Mouse (Mus musculus) lung, adult 18-20 months (tissue): ENCODE measurements around the gene Shf.
"Not testable (repeated sequence)": the region's sequence is repeated elsewhere in the genome, so short reads cannot be mapped to it uniquely, and the experiment has no call there.

Experiments
- DNase-seq, 2 experiments: peaks; one replicate each; pipeline ENCODE4 v3.0.0; 2022; ENCODE audit warnings: mixed read lengths in 2 of 2

Shf gene

GRCm38 (mm10) chr2:122347257-122347656 lies 21.7 kb downstream of the Shf start:
- no peak for DNase-seq

DNA sequence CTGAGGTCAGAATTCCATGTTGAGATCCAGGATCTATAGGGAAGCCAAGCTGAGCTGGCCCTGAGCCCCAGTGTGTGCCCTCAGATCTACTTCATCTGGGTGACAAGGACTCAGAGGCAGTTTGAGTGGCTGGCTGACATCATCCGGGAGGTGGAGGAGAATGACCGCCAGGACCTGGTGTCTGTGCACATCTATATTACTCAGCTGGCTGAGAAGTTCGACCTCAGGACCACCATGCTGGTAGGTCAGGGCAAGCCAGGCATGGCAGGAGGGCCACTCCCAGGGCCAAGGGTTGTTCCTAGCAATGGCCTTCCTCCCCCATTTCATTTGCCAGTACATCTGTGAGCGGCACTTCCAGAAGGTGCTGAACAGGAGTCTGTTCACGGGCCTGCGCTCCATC lies 22.8 kb downstream of the Shf start:
- DNase-seq, result not testable (repeated sequence)

- DNase-seq, result no peak
These were observed 23.7 kb downstream of the Shf start for GRCm38 (mm10) chr2:122345106-122345893.

DNA sequence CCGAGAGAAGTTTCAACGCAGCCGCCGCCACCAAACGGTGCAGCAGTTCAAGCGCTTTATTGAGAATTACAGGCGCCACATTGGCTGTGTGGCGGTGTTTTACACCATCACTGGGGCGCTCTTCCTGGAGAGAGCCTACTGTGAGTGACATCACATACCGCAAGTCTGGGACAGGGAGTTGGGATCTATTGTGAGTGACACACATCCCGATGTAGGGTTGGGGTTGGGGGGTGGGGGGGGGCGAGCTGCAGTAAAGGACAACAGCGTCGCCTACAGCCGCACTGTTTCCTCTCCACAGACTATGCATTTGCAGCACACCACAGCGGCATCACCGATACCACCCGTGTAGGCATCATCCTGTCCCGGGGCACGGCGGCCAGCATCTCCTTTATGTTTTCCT lies 31.7 kb downstream of the Shf start:
- no peak for DNase-seq

DNA sequence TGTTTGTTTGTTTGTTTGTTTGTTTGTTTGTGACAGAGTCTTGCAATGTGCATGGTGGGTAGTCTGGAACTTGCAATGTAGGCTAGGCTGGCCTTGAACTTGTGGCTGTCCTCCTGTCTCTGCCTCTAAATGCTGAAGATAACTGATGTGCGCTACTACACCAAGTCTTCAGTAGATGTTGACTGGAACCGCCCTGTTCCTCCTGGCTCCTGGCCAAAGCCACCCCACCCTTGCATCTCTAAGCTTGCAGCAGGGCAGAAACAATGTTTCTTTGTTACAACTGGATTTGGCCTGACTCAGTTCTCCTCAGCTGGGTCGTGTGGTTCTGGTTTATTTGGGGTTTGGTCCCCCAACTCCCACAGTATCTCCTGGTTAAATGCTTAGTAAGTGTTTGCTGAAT lies 34.8 kb downstream of the Shf start:
- no peak for DNase-seq

DNA sequence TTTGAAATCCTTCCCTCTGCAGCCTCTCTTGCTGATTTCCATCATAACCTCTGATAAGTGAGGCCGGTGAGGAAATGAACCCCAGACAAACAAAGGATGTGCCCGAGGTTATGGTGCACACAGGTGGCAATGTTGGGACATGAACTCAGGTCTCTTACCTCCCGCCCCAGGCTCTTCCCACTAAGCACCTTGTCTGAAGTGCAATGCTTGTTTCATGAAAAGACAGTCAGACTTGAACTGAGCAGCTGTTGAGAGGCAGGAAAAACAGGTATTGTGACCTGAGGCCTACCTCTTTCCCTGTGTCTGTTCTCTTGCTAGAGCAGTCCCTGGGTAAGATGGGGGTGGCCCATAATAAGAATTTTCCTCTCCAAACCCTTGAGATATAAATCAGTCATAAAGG lies 36.7 kb downstream of the Shf start:
- DNase-seq, result no peak

DNA sequence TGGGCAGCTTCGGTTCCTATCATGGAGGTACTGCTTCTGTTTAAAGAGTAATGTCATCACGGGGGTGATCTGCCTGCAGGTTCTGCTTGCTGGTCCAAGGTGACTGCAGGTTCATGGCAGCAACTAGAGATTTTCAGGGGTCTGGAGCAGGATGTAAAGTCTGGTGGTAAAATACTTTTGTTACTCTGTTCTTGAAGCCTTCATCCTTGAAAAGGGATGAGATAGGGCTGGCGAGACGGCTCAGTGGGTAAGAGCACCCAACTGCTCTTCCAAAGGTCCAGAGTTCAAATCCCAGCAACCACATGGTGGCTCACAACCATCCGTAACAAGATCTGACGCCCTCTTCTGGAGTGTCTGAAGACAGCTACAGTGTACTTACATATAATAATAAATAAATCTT lies 38.6 kb downstream of the Shf start:
- not testable (repeated sequence) for DNase-seq

GRCm38 (mm10) chr2:122327986-122328385 lies 41.0 kb downstream of the Shf start:
- DNase-seq, result no peak

DNA sequence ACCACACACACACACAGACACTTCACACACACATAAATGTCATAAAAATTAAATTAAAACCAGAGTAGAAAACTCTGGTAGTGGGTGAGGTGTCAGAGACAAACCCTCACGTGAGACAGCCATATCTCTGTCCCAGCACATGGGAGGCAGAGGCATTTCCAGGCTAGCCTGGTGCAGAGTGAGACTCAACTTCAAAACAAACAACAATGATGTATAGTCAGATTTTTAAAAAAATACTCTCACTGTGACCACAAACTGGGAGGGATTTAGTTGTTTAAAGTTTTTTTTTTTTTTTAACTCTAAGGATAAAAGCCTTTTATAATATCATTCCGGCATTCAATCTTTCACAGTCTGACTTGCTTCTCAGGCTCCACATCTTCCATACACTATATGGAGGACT lies 43.6 kb downstream of the Shf start:
- no peak for DNase-seq

DNA sequence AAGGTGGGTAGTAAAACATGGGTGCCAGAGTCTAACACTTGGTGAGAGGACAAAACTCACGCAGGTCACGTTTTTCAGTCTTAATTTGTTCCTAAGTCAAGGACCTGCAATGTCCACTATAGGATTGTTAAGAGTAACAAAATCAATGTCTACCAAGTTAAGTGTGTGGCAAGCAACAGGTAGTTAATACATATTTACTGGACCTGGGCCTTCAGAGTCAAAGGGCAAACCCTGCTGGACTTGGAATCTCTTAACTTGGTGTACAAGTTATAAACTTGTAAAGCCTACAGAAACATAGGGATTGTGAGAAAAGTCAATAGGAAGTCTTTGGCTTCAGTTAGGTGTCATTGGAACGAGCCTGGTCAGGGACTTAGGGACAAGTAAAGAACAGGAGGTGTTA lies 44.4 kb downstream of the Shf start:
- DNase-seq, result no peak

DNA sequence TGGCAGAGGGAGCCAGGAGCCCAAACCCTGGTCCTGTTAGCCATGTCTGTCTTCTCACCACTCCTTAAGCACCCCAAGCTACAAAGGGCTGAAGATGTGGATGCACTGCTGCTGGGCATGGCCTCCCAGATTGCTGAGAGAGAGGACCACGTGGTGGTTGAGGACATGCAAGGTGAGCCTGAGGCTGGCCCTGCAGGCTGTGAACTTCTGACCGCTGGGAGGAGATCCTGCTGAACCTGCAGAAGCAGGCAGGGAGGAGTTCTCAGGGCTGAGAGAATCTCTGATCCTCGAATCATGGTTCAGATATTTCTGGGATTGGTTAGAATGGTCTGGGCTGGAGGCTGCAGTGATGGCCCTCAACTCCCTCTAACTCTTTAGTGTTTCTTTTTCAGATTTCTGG lies 45.0 kb downstream of the Shf start:
- DNase-seq, result no peak

GRCm38 (mm10) chr2:122317384-122317783 lies 51.6 kb downstream of the Shf start:
- DNase-seq, result no peak

- no peak for DNase-seq
These were observed 53.6 kb downstream of the Shf start, which contains the start of gene Duox1 for GRCm38 (mm10) chr2:122315372-122315771. Gene Duox1, plus strand, starts transcription at chr2:122315672.

DNA sequence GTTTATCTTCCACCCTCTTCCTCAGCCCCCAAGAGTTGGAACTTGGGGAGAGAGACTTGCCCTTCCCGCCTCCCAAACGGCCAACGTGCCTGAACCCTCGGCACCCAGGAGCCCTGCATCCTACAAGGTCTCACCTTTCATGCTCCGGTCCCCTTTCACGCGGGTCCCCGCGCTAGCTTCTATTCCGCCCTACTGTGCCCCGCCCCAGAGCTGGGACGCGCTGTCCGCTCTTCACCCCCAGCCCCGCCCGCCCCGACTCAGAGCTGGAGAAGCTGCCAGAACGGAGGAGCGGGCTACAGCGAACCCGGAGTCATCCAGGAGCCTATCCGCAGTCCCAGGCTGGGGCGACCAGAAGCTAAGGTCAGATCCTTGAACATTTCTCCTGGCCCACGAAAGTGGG lies 55.4 kb downstream of the Shf start, which contains the start of gene Duoxa1:
Gene Duoxa1 (minus strand): TSS at position 195 of the 400 bp plus-strand sequence.
- no peak for DNase-seq

- peak; percentile 23 to 41 for DNase-seq
These were observed 56.1 kb downstream of the Shf start for GRCm38 (mm10) chr2:122312722-122313417.

DNA sequence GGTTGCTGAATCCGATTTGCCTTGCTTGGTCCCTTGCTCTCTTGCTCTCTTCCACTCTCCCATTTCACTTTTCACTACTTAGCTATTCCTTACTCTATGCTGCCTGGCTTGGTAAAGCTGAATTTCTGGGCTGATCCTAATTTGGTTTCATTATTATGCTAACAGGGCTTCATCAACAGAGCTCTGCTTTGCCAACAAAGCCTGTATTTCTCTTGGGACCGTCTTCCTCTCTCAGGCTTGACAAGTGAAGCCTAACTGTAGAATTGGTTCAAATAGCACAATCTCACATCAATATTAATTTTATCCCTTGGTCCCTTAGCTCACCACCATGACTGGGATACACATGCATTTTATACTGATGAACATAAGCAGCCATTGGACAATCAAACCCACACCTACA lies 57.4 kb downstream of the Shf start:
- DNase-seq, result no peak

- no peak for DNase-seq
These were observed 59.3 kb downstream of the Shf start for GRCm38 (mm10) chr2:122309647-122310046.

DNA sequence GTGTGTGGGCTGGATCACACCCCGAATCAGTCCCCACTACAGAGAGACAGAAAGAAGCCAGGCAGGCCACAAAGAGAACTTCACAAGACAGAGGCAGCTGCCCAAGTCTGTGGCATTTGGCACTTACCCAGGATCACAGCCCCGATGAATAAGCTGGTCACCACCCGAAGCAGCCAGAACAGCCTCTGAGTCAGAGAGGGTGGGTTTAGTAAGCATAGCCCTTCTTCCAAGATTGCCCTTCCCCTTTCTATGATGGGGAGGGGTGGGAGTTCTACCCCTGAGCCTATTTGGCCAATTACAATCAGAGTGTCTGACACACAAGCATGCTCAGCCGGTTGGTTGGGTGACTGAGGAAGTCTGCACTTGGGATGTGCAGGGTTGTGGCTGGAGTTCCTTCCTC lies 62.8 kb downstream of the Shf start:
- no peak for DNase-seq

- no peak for DNase-seq
These were observed 63.7 kb downstream of the Shf start for GRCm38 (mm10) chr2:122305097-122305892.

GRCm38 (mm10) chr2:122304544-122304943 lies 64.4 kb downstream of the Shf start:
- no peak for DNase-seq

GRCm38 (mm10) chr2:122302574-122303241 lies 66.3 kb downstream of the Shf start:
- DNase-seq, result peak; percentile 31 to 53

- DNase-seq, result no peak
These were observed 66.9 kb downstream of the Shf start for GRCm38 (mm10) chr2:122301921-122302573.
